8 mouse cellular contexts compared by ENCODE assay signal in the genomic region with DNA sequence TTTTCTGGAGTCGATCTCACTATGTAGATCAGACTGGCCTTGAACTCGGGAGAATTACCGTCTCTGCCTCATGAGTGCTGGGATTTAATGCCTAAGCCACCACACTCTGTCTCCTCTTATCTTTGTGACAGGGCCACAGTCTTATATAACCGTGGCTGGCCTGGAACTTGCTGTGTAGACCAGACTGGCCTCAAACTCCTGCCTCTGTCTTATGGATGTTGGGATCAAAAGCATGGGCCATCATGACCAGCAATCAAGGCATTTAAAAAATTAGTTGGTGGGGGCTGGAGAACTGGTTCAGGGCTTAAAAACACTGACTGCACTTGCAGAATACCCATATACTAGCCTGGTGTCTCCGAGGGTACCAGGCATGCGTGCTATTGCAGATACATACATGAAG. TPM values are rescaled to one million over a fixed set of nuclear protein-coding genes. Genes with fewer than 3 reads are reported as not detected.
DNase-seq lines count a peak whose midpoint lies in the region; ATAC-seq and TF ChIP-seq lines count a peak whose summit lies in the region.

A gene (minus strand): TSS at position 299 of the 400 bp plus-strand sequence.

- WGBS in heart, embryonic 12.5 days: 28% methylated on average over 6 of the region's 6 CpGs
- WGBS in embryonic facial prominence, embryonic 11.5 days: 30% methylated on average over 6 of the region's 6 CpGs

- no peak for TF ChIP-seq RAD21 in CH12.LX (IDR thresholded peaks at IDR 0.05; ENCODE audit: low read depth, low read length)

- H3K9me3 ChIP-seq in heart, embryonic 12.5 days (replicated peaks): no peaks in the 10 kb centered on the region
- H3K9me3 ChIP-seq in CH12.LX (replicated peaks; ENCODE audit: low read length): no peaks in the 10 kb centered on the region
- no peaks in the 10 kb centered on the region for H3K9me3 ChIP-seq in embryonic facial prominence, embryonic 11.5 days (replicated peaks; ENCODE audit: control insufficient read depth, low read length)

- H3K4me1 ChIP-seq in heart, embryonic 12.5 days (replicated peaks): peaks cover 17% of the 10 kb centered on the region
- H3K4me1 ChIP-seq in CH12.LX (ENCODE audit: control insufficient read depth in 1 of 2, insufficient read depth in 2 of 2): peaks cover 3 to 20% of the 10 kb centered on the region in 2 experiments; a peak in 2 of 4 replicates
- H3K4me1 ChIP-seq in embryonic facial prominence, embryonic 11.5 days (ENCODE audit: control insufficient read depth, insufficient read depth, low read length): peaks cover 4% of the 10 kb centered on the region; the same call in 1 of the 2 replicates

- peaks cover 12% of the 10 kb centered on the region for H3K79me2 ChIP-seq in CH12.LX (replicated peaks; ENCODE audit: control insufficient read depth, extremely low read depth, insufficient read depth, poor library complexity, severe bottlenecking)
- H3K79me2 ChIP-seq in myocyte (ENCODE audit: control insufficient read depth, insufficient read depth): peaks cover 10% of the 10 kb centered on the region

- TF ChIP-seq CTCF in CH12.LX (conservative IDR thresholded peaks at IDR 0.05 in 1 of 2, IDR thresholded peaks at IDR 0.05 in 1 of 2; ENCODE audit: low read depth in 2 of 2, low read length in 2 of 2): no peak

- H3K27me3 ChIP-seq in heart, embryonic 12.5 days (replicated peaks): no peaks in the 10 kb centered on the region
- H3K27me3 ChIP-seq in CH12.LX (replicated peaks) (no peaks in the 10 kb centered on the region), myocyte (ENCODE audit: control insufficient read depth, insufficient read depth, insufficient read length) (no peaks in the 10 kb centered on the region)
- H3K27me3 ChIP-seq in embryonic facial prominence, embryonic 11.5 days (ENCODE audit: control insufficient read depth, insufficient read depth, low read length): no peaks in the 10 kb centered on the region

- H3K9ac ChIP-seq in heart, embryonic 12.5 days: peak within 1 kb of the TSS; percentile 90
- H3K9ac ChIP-seq in CH12.LX (ENCODE audit: insufficient read depth, low read depth): peak within 1 kb of the TSS; percentile 88
- H3K9ac ChIP-seq in embryonic facial prominence, embryonic 11.5 days (replicated peaks; ENCODE audit: low read length): peak within 1 kb of the TSS; percentile 86

- peak within 1 kb of the TSS; percentile 44 for H3ac ChIP-seq in myocyte (ENCODE audit: control insufficient read depth, insufficient read length)

- peak within 1 kb of the TSS; percentile 42; the same call in 1 of the 2 replicates for H3K27ac ChIP-seq in heart, embryonic 12.5 days (ENCODE audit: poor library complexity, severe bottlenecking)
- H3K27ac ChIP-seq in CH12.LX (ENCODE audit: insufficient read depth, low read depth): peak within 1 kb of the TSS; percentile 27; the same call in 1 of the 2 replicates
- peak within 1 kb of the TSS; percentile 59; the same call in 1 of the 2 replicates for H3K27ac ChIP-seq in embryonic facial prominence, embryonic 11.5 days (replicated peaks; ENCODE audit: low read depth, low read length)

- no peak for ATAC-seq in heart, embryonic 12.5 days (ENCODE audit: insufficient number of reproducible peaks, low FRiP score)
- no peak for ATAC-seq in embryonic facial prominence, embryonic 11.5 days (replicated peaks; ENCODE audit: insufficient number of reproducible peaks, low FRiP score, low TSS enrichment, low read depth)

- peak within 1 kb of the TSS; percentile 95 for H3K4me2 ChIP-seq in heart, embryonic 12.5 days
- H3K4me2 ChIP-seq in CH12.LX (ENCODE audit: insufficient read depth, low read depth, poor library complexity, severe bottlenecking) (peak within 1 kb of the TSS; percentile 59), myocyte (ENCODE audit: low read depth) (peak within 1 kb of the TSS; percentile 97)
- H3K4me2 ChIP-seq in embryonic facial prominence, embryonic 11.5 days (ENCODE audit: low read depth, low read length): peak within 1 kb of the TSS; percentile 46

- in situ Hi-C loops in CH12.LX (cut with MboI; ENCODE audit: low pct_ligation_motif_present, low pct_unique_long_range_greater_than_20kb, low sequenced_read_pairs): loop anchor here (5.0 kb wide), 1 partner anchor 52 kb away; no protein-coding TSS in a partner anchor

- peak within 1 kb of the TSS; percentile 96 for H3K4me3 ChIP-seq in heart, embryonic 12.5 days
- H3K4me3 ChIP-seq in CH12.LX (replicated peaks in 1 of 3; ENCODE audit: low read depth in 2 of 3, low read length in 2 of 3, poor library complexity in 1 of 3) (peak within 1 kb of the TSS; percentile 72 to 99 (median 94)), myocyte (peak within 1 kb of the TSS; percentile 92)
- H3K4me3 ChIP-seq in embryonic facial prominence, embryonic 11.5 days (ENCODE audit: low read depth, low read length): peak within 1 kb of the TSS; percentile 78

- no peak for DNase-seq in heart, adult 8-10 months (ENCODE audit: low spot score)
- no peak for DNase-seq in CH12.LX (ENCODE audit: extremely low read depth)
- no peak for DNase-seq in embryonic facial prominence, embryonic 11.5 days (ENCODE audit: low spot score)
- no peak for DNase-seq in layer of hippocampus, postnatal 14 days (ENCODE audit: low spot score in 2 of 2)
- DNase-seq in thymus, postnatal 36 days: no peak
- no peak for DNase-seq in kidney, adult 9 months

- no peaks in the 10 kb centered on the region for H3K36me3 ChIP-seq in heart, embryonic 12.5 days
- H3K36me3 ChIP-seq in CH12.LX (replicated peaks in 1 of 2; ENCODE audit: control insufficient read depth in 1 of 2, insufficient read depth in 1 of 2, low read length in 1 of 2) (peaks cover 5 to 26% of the 10 kb centered on the region in 2 experiments), myocyte (ENCODE audit: control insufficient read depth, insufficient read depth) (no peaks in the 10 kb centered on the region)
- no peaks in the 10 kb centered on the region for H3K36me3 ChIP-seq in embryonic facial prominence, embryonic 11.5 days (replicated peaks; ENCODE audit: control insufficient read depth, insufficient read depth, low read depth, low read length)

- dilution Hi-C loops in CH12.LX (cut with MboI; ENCODE audit: extremely low pct_ligation_motif_present, extremely low pct_unique_long_range_greater_than_20kb, low sequenced_read_pairs): no loop called here

- no peak for TF ChIP-seq EP300 in CH12.LX (IDR thresholded peaks at IDR 0.05; ENCODE audit: low read length)

- no peak for TF ChIP-seq POLR2A in CH12.LX (IDR thresholded peaks at IDR 0.05; ENCODE audit: low read depth, low read length)
- no peak for TF ChIP-seq POLR2A in myocyte (IDR thresholded peaks at IDR 0.05; ENCODE audit: insufficient read length, low read depth)

TF ChIP-seq in CH12.LX, 34 proteins besides CTCF, POLR2A, EP300 and RAD21:
- no peak for TF ChIP-seq CHD2 (IDR thresholded peaks at IDR 0.05; ENCODE audit: low read length)
- no peak for TF ChIP-seq IRF4 (IDR thresholded peaks at IDR 0.05; ENCODE audit: low read depth, low read length)
- no peak for TF ChIP-seq MXI1 (IDR thresholded peaks at IDR 0.05; ENCODE audit: low read depth, low read length)
- no peak for TF ChIP-seq NRF1 (IDR thresholded peaks at IDR 0.05; ENCODE audit: low read depth, low read length)
- no peak for TF ChIP-seq ZC3H11A (IDR thresholded peaks at IDR 0.05; ENCODE audit: low read depth, low read length)
- no peak for TF ChIP-seq JUN (IDR thresholded peaks at IDR 0.05; ENCODE audit: insufficient read depth, low read depth, low read length)
- no peak for TF ChIP-seq JUND (conservative IDR thresholded peaks at IDR 0.05; ENCODE audit: low read depth, low read length)
- no peak for TF ChIP-seq ZMIZ1 (IDR thresholded peaks at IDR 0.05; ENCODE audit: low read depth, low read length)
- TF ChIP-seq CHD1 (IDR thresholded peaks at IDR 0.05; ENCODE audit: low read depth, low read length): no peak
- TF ChIP-seq USF2 (conservative IDR thresholded peaks at IDR 0.05; ENCODE audit: low read depth, low read length): no peak
- TF ChIP-seq NELFE (IDR thresholded peaks at IDR 0.05; ENCODE audit: low read depth, low read length): no peak
- no peak for TF ChIP-seq POLR2AphosphoS2 (IDR thresholded peaks at IDR 0.05; ENCODE audit: low read depth, low read length)
TF ChIP-seq in CH12.LX: peak in this region for 0.

TF ChIP-seq in myocyte, 11 proteins besides CTCF, POLR2A, EP300 and RAD21:
- no peak for TF ChIP-seq CEBPB (IDR thresholded peaks at IDR 0.05; ENCODE audit: insufficient read depth, poor library complexity, severe bottlenecking)

RNA-seq across cellular contexts. Expression of the gene that starts here (rescaled TPM):
- polyA plus RNA-seq in heart, embryonic 12.5 days (2016; fragmentation: Nextera tagmentation; extraction: Ambion mirVana): 7.9 and 9.5 TPM in 2 replicates
- total RNA-seq in heart, adult 8-10 months (2022): 1 to 10 TPM; 1.9 to 3.3 (median 2.6) TPM
- 5.7 and 6.7 TPM in 2 replicates for total RNA-seq in CH12.LX (2012; rRNA removed)
- total RNA-seq in CH12.LX (2014; rRNA removed): 2.8 and 3.8 TPM in 2 replicates
- 13.6 and 15.9 TPM in 2 replicates for polyA plus RNA-seq in CH12.LX (2012; ENCODE audit: insufficient read length, low read depth)
- 17.9 and 18.1 TPM in 2 replicates for polyA plus RNA-seq in embryonic facial prominence, embryonic 11.5 days (2014; fragmentation: Nextera tagmentation; extraction: Ambion mirVana)
- 10 to 100 TPM; 15.3 to 16.4 TPM for total RNA-seq in layer of hippocampus, postnatal 14 days (2021)
- polyA plus RNA-seq in myocyte (2012; fragmentation: generic; extraction: Trizol): 5.3 TPM

Comparison
In these comparisons a context has a peak if more than half of its experiments do, and no peak if none do; other contexts are left out.
1. H3K4me2 ChIP-seq: peak in every context shown above with its lines; median percentile 97 in myocyte; 95 in heart, embryonic 12.5 days; 59 in CH12.LX; 46 in embryonic facial prominence, embryonic 11.5 days.